Mouse (Mus musculus) CH12.LX (cell line): ENCODE results near the gene Trpc1.

Source experiments
- CTCF ChIP-seq, 2 experiments: IDR thresholded peaks in 1 of 2; conservative IDR thresholded peaks in 1 of 2; 2 replicates each; pipeline ENCODE4 v1.5.1; 2011 to 2012; ENCODE audit warnings: low read depth in 2 of 2, low read length in 2 of 2, improper control_type of control experiment in 1 of 2, inconsistent platforms in 1 of 2, mild to moderate bottlenecking in 1 of 2, moderate library complexity in 1 of 2
- EP300 ChIP-seq: IDR thresholded peaks from 2 replicates; pipeline ENCODE4 v1.6.1; 2011; ENCODE audit warnings: low read length, improper control_type of control experiment
- MAFK ChIP-seq: IDR thresholded peaks from 2 replicates; pipeline ENCODE4 v1.6.1; 2011; ENCODE audit warnings: low read length, improper control_type of control experiment; ENCODE audit not compliant: insufficient replicate concordance
- MXI1 ChIP-seq: IDR thresholded peaks from 2 replicates; pipeline ENCODE4 v1.6.1; 2011; ENCODE audit warnings: mild to moderate bottlenecking, low read depth, low read length, improper control_type of control experiment
- SIN3A ChIP-seq: IDR thresholded peaks from 2 replicates; pipeline ENCODE4 v1.6.1; 2012; ENCODE audit warnings: low read length, improper control_type of control experiment, inconsistent platforms
- USF1 ChIP-seq: IDR thresholded peaks from 2 replicates; pipeline ENCODE4 v1.6.1; 2014; ENCODE audit warnings: low read depth, mild to moderate bottlenecking, inconsistent platforms, low read length, improper control_type of control experiment
- ZKSCAN1 ChIP-seq: IDR thresholded peaks from 2 replicates; pipeline ENCODE4 v1.6.1; 2012; ENCODE audit warnings: low read depth, inconsistent platforms, low read length, improper control_type of control experiment, borderline replicate concordance

DNA sequence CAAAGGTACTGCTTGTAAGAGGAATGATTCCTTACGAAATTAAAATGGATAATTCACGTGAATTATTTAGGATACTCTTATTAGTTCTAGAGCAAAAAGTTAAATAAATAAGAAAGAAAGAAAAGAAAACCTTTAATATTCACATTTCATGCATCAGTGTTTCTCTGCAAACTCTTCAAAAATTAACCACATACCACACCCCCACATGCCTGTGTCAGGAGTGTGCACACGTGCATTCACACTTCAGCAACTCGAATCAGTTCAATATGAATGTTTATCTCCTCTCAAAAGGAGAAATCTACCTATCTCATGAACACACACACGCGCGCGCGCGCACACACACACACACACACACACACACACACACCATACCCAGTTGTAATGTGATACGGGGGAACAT lies 69.5 kb downstream of the Trpc1 start:
- TF ChIP-seq CTCF (conservative IDR thresholded peaks at IDR 0.05 in 1 of 2, IDR thresholded peaks at IDR 0.05 in 1 of 2; ENCODE audit: low read depth in 2 of 2, low read length in 2 of 2) (no peak), ZKSCAN1 (no peak), SIN3A (no peak), EP300 (no peak), MAFK (no peak), MXI1 (no peak), USF1 (no peak)
